Mouse (Mus musculus): ENCODE measurements around the gene Foxr1.

DNA sequence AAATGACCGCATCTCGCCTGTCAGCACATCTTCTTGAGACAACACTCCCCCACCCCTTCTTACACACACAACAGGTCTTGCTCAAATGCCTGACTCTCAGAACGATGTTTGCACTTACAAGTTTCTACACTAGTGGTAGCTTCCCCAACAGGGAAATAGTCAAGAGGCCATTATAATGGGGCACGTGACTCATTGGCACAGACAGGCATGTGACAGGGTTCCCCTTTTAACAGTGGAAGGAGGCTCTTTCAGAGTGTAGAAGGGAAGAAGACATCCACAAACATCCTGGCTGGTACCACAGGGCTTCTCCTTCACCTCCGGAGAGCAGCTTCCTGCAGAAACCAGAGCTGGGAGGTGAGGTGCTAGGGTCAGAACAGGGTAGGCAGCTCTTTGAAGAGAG is 21.0 kb upstream of the Foxr1 start:
- TF ChIP-seq ZNF384 (IDR thresholded peaks at IDR 0.05; ENCODE audit: low read depth, low read length) (no peak), ZC3H11A (IDR thresholded peaks at IDR 0.05; ENCODE audit: borderline replicate concordance, low read depth, low read length) (no peak), HCFC1 (IDR thresholded peaks at IDR 0.05; ENCODE audit: borderline replicate concordance, insufficient read depth, low read length) (no peak), CHD2 (IDR thresholded peaks at IDR 0.05; ENCODE audit: low read depth, low read length) (no peak)
